Mouse (Mus musculus) T-cell, adult 2 months (primary cell): ENCODE data around the gene Tars.

ENCODE experiments used
- DNase-seq: peaks from one replicate; pipeline ENCODE4 v3.0.0; 2022; ENCODE audit warnings: low spot score

Tars gene

GRCm38 (mm10) chr15:11361824-11362223, 37.6 kb downstream of the Tars start:
- DNase-seq: no peak

GRCm38 (mm10) chr15:11360888-11361287, 38.6 kb downstream of the Tars start:
- no peak for DNase-seq

GRCm38 (mm10) chr15:11357501-11357900, 42.0 kb downstream of the Tars start:
- no peak for DNase-seq

GRCm38 (mm10) chr15:11355865-11356264, 43.6 kb downstream of the Tars start:
- DNase-seq: no peak

- no peak for DNase-seq
Measured at GRCm38 (mm10) chr15:11339467-11340180, 59.8 kb downstream of the Tars start.
